Mouse (Mus musculus) megakaryocyte, embryonic 14.5 days (primary cell): Measurements from ENCODE around the gene Elovl2.

Experiments used
- FLI1 ChIP-seq: IDR thresholded peaks from 2 replicates; pipeline ENCODE4 v1.6.1; 2012; ENCODE audit warnings: low read length, inconsistent platforms, mixed read lengths
- GATA1 ChIP-seq: IDR thresholded peaks from 3 replicates; pipeline ENCODE4 v1.6.1; 2012; ENCODE audit warnings: mixed read lengths, low read length, inconsistent platforms, borderline replicate concordance

- TF ChIP-seq GATA1 (no peak), FLI1 (no peak)
These were observed 8.9 kb downstream of the Elovl2 start for GRCm38 (mm10) chr13:41211276-41211675.
